Mouse (Mus musculus): ENCODE measurements around the gene Cd180.

GRCm38 (mm10) chr13:102745626-102746342 is 52.4 kb downstream of the Cd180 start:
- no peak for TF ChIP-seq CTCF (conservative IDR thresholded peaks at IDR 0.05; ENCODE audit: low read length)
- no peak for TF ChIP-seq POU5F1 (IDR thresholded peaks at IDR 0.05; ENCODE audit: borderline replicate concordance, low read length)

All from E14TG2a.4 (cell line).